ENCODE assay signal across 8 mouse cellular contexts in the genomic region with DNA sequence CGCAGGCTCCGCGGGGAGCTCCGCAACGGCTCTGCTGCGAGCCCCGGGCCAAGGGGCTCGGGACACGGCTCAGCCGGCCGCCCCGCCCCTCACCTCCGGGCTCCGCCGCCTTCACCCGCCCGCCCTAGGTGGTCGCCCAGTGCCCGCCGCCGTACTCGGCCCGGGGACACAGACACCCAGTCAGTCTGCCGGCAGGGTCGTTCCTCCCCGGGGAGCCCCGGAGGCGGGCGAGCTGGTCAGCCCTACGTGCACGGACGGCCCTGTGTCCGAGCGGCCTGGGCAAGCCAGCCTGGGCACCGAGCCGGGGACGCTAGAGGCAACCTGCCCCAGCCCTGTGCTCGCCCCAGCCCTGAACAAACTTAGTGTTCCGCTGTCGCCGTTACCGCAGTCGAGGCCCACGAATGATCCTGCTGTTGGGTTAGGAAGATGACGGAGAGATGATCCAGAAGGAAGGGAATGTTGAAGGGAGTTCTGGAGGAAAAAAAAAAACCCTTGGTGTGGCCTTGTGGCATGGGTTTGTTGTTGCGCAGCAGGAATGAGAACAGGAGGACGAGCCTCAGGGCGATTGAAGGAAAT. TPM values are rescaled to one million over a fixed set of nuclear protein-coding genes. Genes with fewer than 3 reads are reported as not detected.
DNase-seq lines count a peak whose midpoint lies in the region; ATAC-seq and TF ChIP-seq lines count a peak whose summit lies in the region.

No protein-coding gene starts in this region.

- peaks cover 13% of the 10 kb centered on the region; the same call in 1 of the 2 replicates for H3K4me1 ChIP-seq in heart, embryonic 11.5 days (ENCODE audit: control insufficient read depth, insufficient read depth, low read length)
- H3K4me1 ChIP-seq in bone marrow macrophage, adult 2 months (ENCODE audit: control insufficient read depth, insufficient read depth, low read length): peaks cover 8% of the 10 kb centered on the region
- peaks cover 28% of the 10 kb centered on the region for H3K4me1 ChIP-seq in midbrain, embryonic 15.5 days

- peak overlapping the region; percentile 84 for H3K27ac ChIP-seq in heart, embryonic 11.5 days (ENCODE audit: low read depth, low read length)
- 0 out of 2 replicates have a peak overlapping the region, but pooled peaks have one; percentile 21 for H3K27ac ChIP-seq in bone marrow macrophage, adult 2 months (ENCODE audit: insufficient read depth, low read depth, low read length)
- H3K27ac ChIP-seq in midbrain, embryonic 15.5 days: peak overlapping the region; percentile 82

- TF ChIP-seq POLR2A in bone marrow macrophage, adult 2 months (IDR thresholded peaks at IDR 0.05; ENCODE audit: borderline replicate concordance, low read depth, low read length): no peak

- TF ChIP-seq CTCF in bone marrow macrophage, adult 2 months (IDR thresholded peaks at IDR 0.05; ENCODE audit: low read depth, low read length): no peak

- no peaks in the 10 kb centered on the region for H3K9me3 ChIP-seq in heart, embryonic 11.5 days (replicated peaks; ENCODE audit: control insufficient read depth, low read length)
- H3K9me3 ChIP-seq in midbrain, embryonic 15.5 days: no peaks in the 10 kb centered on the region

- peak; percentile 76 for ATAC-seq in heart, embryonic 11.5 days (replicated peaks; ENCODE audit: insufficient number of reproducible peaks, low FRiP score, low TSS enrichment)
- ATAC-seq in midbrain, embryonic 15.5 days (replicated peaks): peak; percentile 79
- ATAC-seq in activated CD4-positive, CD25-positive, alpha-beta regulatory T cell, adult 4 months: no peak

- WGBS in heart, embryonic 11.5 days (ENCODE audit: insufficient replicate concordance): under 1% methylated on average over 39 of the region's 48 CpGs
- under 1% methylated on average over 48 of the region's 48 CpGs for WGBS in midbrain, embryonic 15.5 days

- peak overlapping the region; percentile 87 for H3K4me3 ChIP-seq in heart, embryonic 11.5 days (ENCODE audit: low read depth, low read length)
- H3K4me3 ChIP-seq in bone marrow macrophage, adult 2 months (ENCODE audit: insufficient read depth, low read length): peak overlapping the region; percentile 89
- H3K4me3 ChIP-seq in midbrain, embryonic 15.5 days: peak overlapping the region; percentile 86

- H3K27me3 ChIP-seq in heart, embryonic 11.5 days (ENCODE audit: control insufficient read depth, insufficient read depth, low read length): no peaks in the 10 kb centered on the region
- H3K27me3 ChIP-seq in midbrain, embryonic 15.5 days (replicated peaks): no peaks in the 10 kb centered on the region

- peak overlapping the region; percentile 73 for H3K4me2 ChIP-seq in heart, embryonic 11.5 days
- peak overlapping the region; percentile 76 for H3K4me2 ChIP-seq in midbrain, embryonic 15.5 days

- H3K9ac ChIP-seq in heart, embryonic 11.5 days (ENCODE audit: low read depth, low read length): peak overlapping the region; percentile 86
- peak overlapping the region; percentile 76 for H3K9ac ChIP-seq in midbrain, embryonic 15.5 days

- DNase-seq in heart, adult 11 months: no peak
- DNase-seq in 416B (ENCODE audit: low read depth): peak; percentile 39
- DNase-seq in frontal cortex, adult 2 months (ENCODE audit: extremely low spot score in 1 of 2, low spot score in 1 of 2): peak; percentile 14 to 43
- DNase-seq in kidney, postnatal 36 days: peak; percentile 39 to 70

- peaks cover 7% of the 10 kb centered on the region for H3K36me3 ChIP-seq in heart, embryonic 11.5 days (ENCODE audit: control insufficient read depth, insufficient read depth, low read length)
- H3K36me3 ChIP-seq in midbrain, embryonic 15.5 days (replicated peaks): peaks cover 11% of the 10 kb centered on the region; the same call in 1 of the 2 replicates

RNA-seq across cellular contexts. Expression of a gene that starts 0.4 kb away (rescaled TPM):
- polyA plus RNA-seq in heart, embryonic 11.5 days (2014; fragmentation: Nextera tagmentation; extraction: Ambion mirVana): 54.8 and 70.1 TPM in 2 replicates
- polyA plus RNA-seq in bone marrow macrophage, adult 2 months (2012; ENCODE audit: insufficient read depth, insufficient read length, missing spikeins): 40.6 and 41.5 TPM in 2 replicates
- 52.3 and 52.6 TPM in 2 replicates for polyA plus RNA-seq in frontal cortex, adult 2 months (2012; rRNA removed)
- 79.4 and 84.8 TPM in 2 replicates for polyA plus RNA-seq in midbrain, embryonic 15.5 days (2015; fragmentation: Nextera tagmentation; extraction: Ambion mirVana)
- 10 to 100 TPM; 39.5 to 40.1 TPM for polyA plus RNA-seq in activated CD4-positive, CD25-positive, alpha-beta regulatory T cell, adult 4 months (2017; shearing (Covaris generic))

RNA-seq across cellular contexts. Expression of a gene that starts 0.6 kb away (rescaled TPM):
- polyA plus RNA-seq in heart, embryonic 11.5 days (2014; fragmentation: Nextera tagmentation; extraction: Ambion mirVana): 0.37 and 0.80 TPM in 2 replicates
- 1.3 TPM in 1 of 2 replicates, not detected in the other for polyA plus RNA-seq in bone marrow macrophage, adult 2 months (2012; ENCODE audit: insufficient read depth, insufficient read length, missing spikeins)
- 0.53 and 0.78 TPM in 2 replicates for polyA plus RNA-seq in frontal cortex, adult 2 months (2012; rRNA removed)
- polyA plus RNA-seq in midbrain, embryonic 15.5 days (2015; fragmentation: Nextera tagmentation; extraction: Ambion mirVana): 0.43 and 0.45 TPM in 2 replicates
- 1 to 10 TPM; 1.4 to 2.5 TPM for polyA plus RNA-seq in activated CD4-positive, CD25-positive, alpha-beta regulatory T cell, adult 4 months (2017; shearing (Covaris generic))

RNA-seq across cellular contexts. Expression of a gene that starts 47.2 kb away (rescaled TPM):
- 38.5 and 40.1 TPM in 2 replicates for polyA plus RNA-seq in heart, embryonic 11.5 days (2014; fragmentation: Nextera tagmentation; extraction: Ambion mirVana)
- 6.9 and 7.6 TPM in 2 replicates for polyA plus RNA-seq in bone marrow macrophage, adult 2 months (2012; ENCODE audit: insufficient read depth, insufficient read length, missing spikeins)
- polyA plus RNA-seq in frontal cortex, adult 2 months (2012; rRNA removed): 28.9 and 39.5 TPM in 2 replicates
- polyA plus RNA-seq in midbrain, embryonic 15.5 days (2015; fragmentation: Nextera tagmentation; extraction: Ambion mirVana): 61.8 and 66.4 TPM in 2 replicates
- polyA plus RNA-seq in activated CD4-positive, CD25-positive, alpha-beta regulatory T cell, adult 4 months (2017; shearing (Covaris generic)): 10 to 100 TPM; 12.1 to 22.1 TPM

RNA-seq across cellular contexts. Expression of a gene that starts 59.4 kb away (rescaled TPM):
- polyA plus RNA-seq in heart, embryonic 11.5 days (2014; fragmentation: Nextera tagmentation; extraction: Ambion mirVana): 1.0 and 1.5 TPM in 2 replicates
- polyA plus RNA-seq in bone marrow macrophage, adult 2 months (2012; ENCODE audit: insufficient read depth, insufficient read length, missing spikeins): 349 and 368 TPM in 2 replicates
- 5.9 and 7.4 TPM in 2 replicates for polyA plus RNA-seq in frontal cortex, adult 2 months (2012; rRNA removed)
- polyA plus RNA-seq in midbrain, embryonic 15.5 days (2015; fragmentation: Nextera tagmentation; extraction: Ambion mirVana): 2.1 and 2.5 TPM in 2 replicates
- 100 to 1,000 TPM; 134 to 224 TPM for polyA plus RNA-seq in activated CD4-positive, CD25-positive, alpha-beta regulatory T cell, adult 4 months (2017; shearing (Covaris generic))

Comparison
In these comparisons a context has a peak if more than half of its experiments do, and no peak if none do; other contexts are left out.
1. H3K27ac ChIP-seq: peak in every context shown above with its lines; median percentile 84 in heart, embryonic 11.5 days; 82 in midbrain, embryonic 15.5 days; 21 in bone marrow macrophage, adult 2 months.